Mouse (Mus musculus) myocyte (in vitro differentiated cells): ENCODE data around the gene Esrrg.

Experiments used
- CEBPB ChIP-seq: IDR thresholded peaks from 2 replicates; pipeline ENCODE4 v1.6.1; 2011; ENCODE audit warnings: mild to moderate bottlenecking, moderate library complexity; ENCODE audit not compliant: poor library complexity, insufficient read depth, severe bottlenecking
- E2F4 ChIP-seq: IDR thresholded peaks from one replicate; pipeline ENCODE4 v1.6.1; 2011; ENCODE audit warnings: mild to moderate bottlenecking, control low read depth, moderate library complexity; ENCODE audit not compliant: insufficient read depth
- MAX ChIP-seq: IDR thresholded peaks from one replicate; pipeline ENCODE4 v1.6.1; 2011; ENCODE audit warnings: low read depth, mild to moderate bottlenecking, control low read depth
- POLR2A ChIP-seq: IDR thresholded peaks from one replicate; pipeline ENCODE4 v1.6.1; 2011; ENCODE audit warnings: low read depth, mild to moderate bottlenecking, control low read depth, moderate library complexity; ENCODE audit not compliant: insufficient read length
- SRF ChIP-seq: IDR thresholded peaks from one replicate; pipeline ENCODE4 v1.6.1; 2011; ENCODE audit warnings: low read depth; ENCODE audit not compliant: control insufficient read depth, insufficient read length
- USF1 ChIP-seq: IDR thresholded peaks from one replicate; pipeline ENCODE4 v1.6.1; 2011; ENCODE audit warnings: low read depth, mild to moderate bottlenecking, control low read depth, moderate library complexity

GRCm38 (mm10) chr1:187974396-187974795, 365.8 kb downstream of the Esrrg start:
- TF ChIP-seq POLR2A (no peak), MAX (no peak), E2F4 (no peak), USF1 (no peak), CEBPB (no peak), SRF (no peak)
